Mouse (Mus musculus) spleen, adult 2 months (tissue): ENCODE measurements around the gene Smim24. TPM values are rescaled to one million over a fixed set of nuclear protein-coding genes. Genes with fewer than 3 reads are reported as not detected.
A peak's percentile ranks its signal among the peaks of the same experiment; 100 is the strongest.

Source experiments
- DNase-seq, 2 experiments: peaks; one replicate each; pipeline versions ENCODE4 v3.0.0 to v3.0.0-alpha.2; 2012 to 2021; ENCODE audit warnings: low spot score in 2 of 2, low read depth in 1 of 2
- H3K27ac ChIP-seq: fragments of 200-500 bp; 2 replicates; pipeline ENCODE4 v1.5.1; 2012; ENCODE audit warnings: low read length, inconsistent platforms; ENCODE audit not compliant: insufficient read depth
- H3K27me3 ChIP-seq: fragments of 200-500 bp; 2 replicates; pipeline ENCODE4 v1.6.1; 2012; ENCODE audit warnings: mild to moderate bottlenecking, moderate library complexity, low read length, inconsistent platforms; ENCODE audit not compliant: control insufficient read depth, insufficient read depth
- H3K36me3 ChIP-seq: fragments of 200-500 bp; 2 replicates; pipeline ENCODE4 v1.6.1; 2012; ENCODE audit warnings: mild to moderate bottlenecking, low read length, inconsistent platforms; ENCODE audit not compliant: control insufficient read depth, insufficient read depth
- H3K4me1 ChIP-seq: fragments of 200-500 bp; 2 replicates; pipeline ENCODE4 v1.6.1; 2011; ENCODE audit warnings: inconsistent platforms; ENCODE audit not compliant: control insufficient read depth, insufficient read depth, insufficient read length
- H3K4me3 ChIP-seq: fragments of 200-500 bp; 2 replicates; pipeline ENCODE4 v1.5.1; 2011; ENCODE audit warnings: mild to moderate bottlenecking, inconsistent platforms; ENCODE audit not compliant: insufficient read depth, insufficient read length; ENCODE audit errors: extremely low read depth
- CTCF ChIP-seq: fragments of 200-500 bp; IDR thresholded peaks from 2 replicates; pipeline ENCODE4 v1.5.1; 2011; ENCODE audit warnings: mild to moderate bottlenecking, inconsistent platforms; ENCODE audit not compliant: insufficient read depth, insufficient read length, insufficient replicate concordance; ENCODE audit errors: extremely low read depth
- POLR2A ChIP-seq: fragments of 200-500 bp; IDR thresholded peaks from 2 replicates; pipeline ENCODE4 v1.6.1; 2011; ENCODE audit warnings: low read depth, low read length, inconsistent platforms
- WGBS: fragments of 180-500 bp; shearing (Covaris S2); methylation state at CpG from one replicate; pipeline ENCODE4 v1.1.7; 2018; 5-methylcytosine and 5-hydroxymethylcytosine counted together
- polyA plus RNA-seq: library from polyadenylated mRNA; depleted of rRNA; stranded (reverse); fragments of >200 nt; gene quantifications from 2 replicates; pipeline ENCODE4 v1.2.3, GENCODE M21; 2012

Gene Smim24
- polyA plus RNA-seq, 1 experiment: 18.3 TPM

GRCm38 (mm10) chr10:81406504-81407440 lies 13.9 kb downstream of the Smim24 start:
- Histone ChIP-seq H3K27me3 (no peaks in the 10 kb centered on the region), H3K4me3 (peak overlapping the region; percentile 46; the same call in 1 of the 2 replicates), H3K36me3 (peaks cover 6% of the 10 kb centered on the region; the same call in 1 of the 2 replicates), H3K27ac (peak overlapping the region; percentile 50; the same call in 1 of the 2 replicates), H3K4me1 (peaks cover 31% of the 10 kb centered on the region)
- DNase-seq: no peak
- no peak for TF ChIP-seq CTCF
- TF ChIP-seq POLR2A: no peak
- 67% methylated on average over 24 of the region's 24 CpGs for WGBS

GRCm38 (mm10) chr10:81407539-81408423 lies 14.9 kb downstream of the Smim24 start:
- H3K27me3 ChIP-seq: no peaks in the 10 kb centered on the region
- TF ChIP-seq CTCF: no peak
- TF ChIP-seq POLR2A: no peak
- 31% methylated on average over 31 of the region's 31 CpGs for WGBS
- H3K36me3 ChIP-seq: peaks cover 6% of the 10 kb centered on the region; the same call in 1 of the 2 replicates
- peak overlapping the region; percentile 50 for H3K27ac ChIP-seq
- peak overlapping the region; percentile 46; the same call in 1 of the 2 replicates for H3K4me3 ChIP-seq
- peaks cover 31% of the 10 kb centered on the region for H3K4me1 ChIP-seq
- peak; percentile 44 to 57 for DNase-seq

GRCm38 (mm10) chr10:81408424-81408729 lies 15.5 kb downstream of the Smim24 start:
- peaks cover 6% of the 10 kb centered on the region; the same call in 1 of the 2 replicates for H3K36me3 ChIP-seq
- H3K4me1 ChIP-seq: peaks cover 31% of the 10 kb centered on the region
- DNase-seq: no peak
- no peak overlapping the region for H3K4me3 ChIP-seq
- WGBS: 72% methylated on average over 13 of the region's 13 CpGs
- H3K27ac ChIP-seq: peak overlapping the region; percentile 23
- no peaks in the 10 kb centered on the region for H3K27me3 ChIP-seq
- TF ChIP-seq CTCF (no peak), POLR2A (no peak)

- TF ChIP-seq POLR2A (no peak), CTCF (peak; percentile 95)
- Histone ChIP-seq H3K27ac (peak overlapping the region; percentile 26; the same call in 1 of the 2 replicates), H3K36me3 (peaks cover 5% of the 10 kb centered on the region; the same call in 1 of the 2 replicates), H3K27me3 (no peaks in the 10 kb centered on the region), H3K4me1 (peaks cover 31% of the 10 kb centered on the region), H3K4me3 (no peak overlapping the region)
- peak in 1 of 2 experiments; percentile 74 for DNase-seq
- 20% methylated on average over 9 of the region's 9 CpGs for WGBS
These were observed 16.0 kb downstream of the Smim24 start for GRCm38 (mm10) chr10:81408871-81409291.

GRCm38 (mm10) chr10:81409330-81409729 lies 16.5 kb downstream of the Smim24 start:
- DNase-seq: no peak
- Histone ChIP-seq H3K27me3 (no peaks in the 10 kb centered on the region), H3K36me3 (peaks cover 5% of the 10 kb centered on the region; the same call in 1 of the 2 replicates), H3K27ac (peak overlapping the region; percentile 26; the same call in 1 of the 2 replicates), H3K4me1 (peaks cover 30% of the 10 kb centered on the region), H3K4me3 (no peak overlapping the region)
- 45% methylated on average over 8 of the region's 8 CpGs for WGBS
- no peak for TF ChIP-seq POLR2A
- TF ChIP-seq CTCF: no peak

- Histone ChIP-seq H3K4me3 (no peak overlapping the region), H3K36me3 (peaks cover 3% of the 10 kb centered on the region; the same call in 1 of the 2 replicates), H3K27ac (peak overlapping the region; percentile 40; the same call in 1 of the 2 replicates), H3K4me1 (peaks cover 23% of the 10 kb centered on the region; the same call in 1 of the 2 replicates), H3K27me3 (no peaks in the 10 kb centered on the region)
- no peak for DNase-seq
- 43% methylated on average over 4 of the region's 4 CpGs for WGBS
- TF ChIP-seq CTCF (no peak), POLR2A (no peak)
These were observed 17.5 kb downstream of the Smim24 start for GRCm38 (mm10) chr10:81410350-81410749.
